Mouse (Mus musculus): Measurements from ENCODE around the gene Dlec1.

DNA sequence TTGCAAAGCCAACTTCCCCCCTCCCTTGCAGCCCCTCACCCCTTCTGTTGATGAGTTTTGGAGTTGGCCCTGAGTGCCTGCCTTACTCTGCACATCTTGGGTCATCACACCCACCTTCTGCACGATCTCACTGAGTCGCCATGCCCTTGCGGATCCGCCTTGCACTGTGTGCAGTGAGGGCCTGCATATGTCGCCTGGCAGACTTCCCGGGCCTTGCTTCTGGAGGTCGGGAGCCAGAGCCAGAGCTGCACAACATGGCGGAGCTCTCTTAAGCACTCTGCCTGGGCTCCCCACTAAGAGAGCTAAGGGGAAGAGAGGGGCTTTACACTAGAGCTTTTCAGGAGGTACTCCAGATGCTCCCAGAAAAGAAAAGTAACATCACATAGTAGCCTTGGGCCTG lies 42.4 kb downstream of the Dlec1 start:
- TF ChIP-seq CTCF (IDR thresholded peaks at IDR 0.05) (no peak), EP300 (IDR thresholded peaks at IDR 0.05) (no peak)

Measured in lung, postnatal 0 days (tissue).